Mouse (Mus musculus) spleen, adult 2 months (tissue): Measurements from ENCODE around the gene Galnt3.

Experiments used
- CTCF ChIP-seq: fragments of 200-500 bp; IDR thresholded peaks from 2 replicates; pipeline ENCODE4 v1.5.1; 2011; ENCODE audit warnings: mild to moderate bottlenecking, inconsistent platforms; ENCODE audit not compliant: insufficient read depth, insufficient read length, insufficient replicate concordance; ENCODE audit errors: extremely low read depth
- POLR2A ChIP-seq: fragments of 200-500 bp; IDR thresholded peaks from 2 replicates; pipeline ENCODE4 v1.6.1; 2011; ENCODE audit warnings: low read depth, low read length, inconsistent platforms

GRCm38 (mm10) chr2:66148654-66149230 lies 23.9 kb upstream of the Galnt3 start:
- TF ChIP-seq POLR2A (no peak), CTCF (no peak)
